Mouse (Mus musculus): Measurements from ENCODE around the gene Oca2. TPM values are rescaled to one million over a fixed set of nuclear protein-coding genes. Genes with fewer than 3 reads are reported as not detected.

Gene Oca2
- polyA plus RNA-seq (2015; fragmentation: Nextera tagmentation; extraction: Ambion mirVana): 0.05 TPM in 1 of 2 replicates, not detected in the other

- no peak within 1 kb of the TSS for H3K9ac ChIP-seq
- 33% methylated on average over 3 of the region's 3 CpGs for WGBS
- no peak within 1 kb of the TSS for H3K4me3 ChIP-seq (replicated peaks)
- H3K36me3 ChIP-seq: no peaks in the 10 kb centered on the region
- no peaks in the 10 kb centered on the region for H3K4me1 ChIP-seq
- peak; percentile 67 for ATAC-seq (replicated peaks; ENCODE audit: low FRiP score)
- H3K9me3 ChIP-seq (replicated peaks): no peaks in the 10 kb centered on the region
- H3K27ac ChIP-seq: no peak within 1 kb of the TSS
- no peaks in the 10 kb centered on the region for H3K27me3 ChIP-seq
- H3K4me2 ChIP-seq: no peak within 1 kb of the TSS
Observed at GRCm38 (mm10) chr7:56239543-56239942, at the start of gene Oca2. Gene Oca2 (plus strand): TSS chr7:56239760.

- ATAC-seq (replicated peaks; ENCODE audit: low FRiP score): no peak
- Histone ChIP-seq H3K27ac (no peak overlapping the region), H3K4me1 (no peaks in the 10 kb centered on the region), H3K9ac (no peak overlapping the region), H3K36me3 (peaks cover 71% of the 10 kb centered on the region), H3K27me3 (no peaks in the 10 kb centered on the region), H3K4me2 (no peak overlapping the region), H3K4me3 (replicated peaks) (no peak overlapping the region), H3K9me3 (replicated peaks) (no peaks in the 10 kb centered on the region)
- 96% methylated on average over 6 of the region's 6 CpGs for WGBS
Observed at GRCm38 (mm10) chr7:56191041-56191440, 48.5 kb upstream of the Oca2 start.

- no peaks in the 10 kb centered on the region for H3K9me3 ChIP-seq (replicated peaks)
- H3K4me1 ChIP-seq: no peaks in the 10 kb centered on the region
- ATAC-seq (replicated peaks; ENCODE audit: low FRiP score): no peak
- no peak overlapping the region for H3K4me2 ChIP-seq
- no peak overlapping the region for H3K9ac ChIP-seq
- no peaks in the 10 kb centered on the region for H3K27me3 ChIP-seq
- peaks cover 73% of the 10 kb centered on the region for H3K36me3 ChIP-seq
- no peak overlapping the region for H3K27ac ChIP-seq
- WGBS: 70% methylated on average over 4 of the region's 4 CpGs
- H3K4me3 ChIP-seq (replicated peaks): no peak overlapping the region
Observed at GRCm38 (mm10) chr7:56191661-56192060, 47.9 kb upstream of the Oca2 start.

- 94% methylated on average over 10 of the region's 10 CpGs for WGBS
- no peak overlapping the region for H3K4me2 ChIP-seq
- ATAC-seq (replicated peaks; ENCODE audit: low FRiP score): no peak
- H3K36me3 ChIP-seq: peaks cover 85% of the 10 kb centered on the region
- H3K9me3 ChIP-seq (replicated peaks): no peaks in the 10 kb centered on the region
- H3K27ac ChIP-seq: no peak overlapping the region
- no peaks in the 10 kb centered on the region for H3K27me3 ChIP-seq
- no peaks in the 10 kb centered on the region for H3K4me1 ChIP-seq
- H3K4me3 ChIP-seq (replicated peaks): no peak overlapping the region
- H3K9ac ChIP-seq: no peak overlapping the region
Observed at GRCm38 (mm10) chr7:56201483-56202218, 37.9 kb upstream of the Oca2 start.

GRCm38 (mm10) chr7:56202843-56203242 lies 36.7 kb upstream of the Oca2 start:
- WGBS: 93% methylated on average over 3 of the region's 3 CpGs
- no peak overlapping the region for H3K4me3 ChIP-seq (replicated peaks)
- H3K4me2 ChIP-seq: no peak overlapping the region
- no peak overlapping the region for H3K9ac ChIP-seq
- ATAC-seq (replicated peaks; ENCODE audit: low FRiP score): no peak
- H3K4me1 ChIP-seq: no peaks in the 10 kb centered on the region
- no peak overlapping the region for H3K27ac ChIP-seq
- peaks cover 80% of the 10 kb centered on the region for H3K36me3 ChIP-seq
- H3K27me3 ChIP-seq: no peaks in the 10 kb centered on the region
- no peaks in the 10 kb centered on the region for H3K9me3 ChIP-seq (replicated peaks)

- Histone ChIP-seq H3K27me3 (no peaks in the 10 kb centered on the region), H3K27ac (no peak overlapping the region), H3K9ac (no peak overlapping the region), H3K4me3 (replicated peaks) (no peak overlapping the region), H3K4me2 (no peak overlapping the region), H3K36me3 (peaks cover 78% of the 10 kb centered on the region), H3K4me1 (no peaks in the 10 kb centered on the region), H3K9me3 (replicated peaks) (no peaks in the 10 kb centered on the region)
- 94% methylated on average over 2 of the region's 2 CpGs for WGBS
- ATAC-seq (replicated peaks; ENCODE audit: low FRiP score): no peak
Observed at GRCm38 (mm10) chr7:56203286-56203685, 36.3 kb upstream of the Oca2 start.

GRCm38 (mm10) chr7:56204877-56205276 lies 34.7 kb upstream of the Oca2 start:
- no peaks in the 10 kb centered on the region for H3K9me3 ChIP-seq (replicated peaks)
- no peaks in the 10 kb centered on the region for H3K27me3 ChIP-seq
- no peak overlapping the region for H3K4me3 ChIP-seq (replicated peaks)
- no peak for ATAC-seq (replicated peaks; ENCODE audit: low FRiP score)
- 79% methylated on average over 3 of the region's 3 CpGs for WGBS
- H3K27ac ChIP-seq: no peak overlapping the region
- H3K36me3 ChIP-seq: peaks cover 81% of the 10 kb centered on the region
- H3K9ac ChIP-seq: no peak overlapping the region
- no peak overlapping the region for H3K4me2 ChIP-seq
- no peaks in the 10 kb centered on the region for H3K4me1 ChIP-seq

GRCm38 (mm10) chr7:56220811-56221210 lies 18.7 kb upstream of the Oca2 start:
- peaks cover 83% of the 10 kb centered on the region for H3K36me3 ChIP-seq
- H3K27ac ChIP-seq: no peak overlapping the region
- ATAC-seq (replicated peaks; ENCODE audit: low FRiP score): no peak
- H3K4me2 ChIP-seq: no peak overlapping the region
- no peaks in the 10 kb centered on the region for H3K4me1 ChIP-seq
- 90% methylated on average over 6 of the region's 6 CpGs for WGBS
- H3K4me3 ChIP-seq (replicated peaks): no peak overlapping the region
- H3K9me3 ChIP-seq (replicated peaks): no peaks in the 10 kb centered on the region
- no peak overlapping the region for H3K9ac ChIP-seq
- H3K27me3 ChIP-seq: no peaks in the 10 kb centered on the region

GRCm38 (mm10) chr7:56235794-56236423 lies 3.7 kb upstream of the Oca2 start:
- H3K4me3 ChIP-seq (replicated peaks): no peak overlapping the region
- H3K9me3 ChIP-seq (replicated peaks): no peaks in the 10 kb centered on the region
- 63% methylated on average over 5 of the region's 5 CpGs for WGBS
- H3K27me3 ChIP-seq: no peaks in the 10 kb centered on the region
- H3K36me3 ChIP-seq: peaks cover 26% of the 10 kb centered on the region
- no peak overlapping the region for H3K9ac ChIP-seq
- no peak overlapping the region for H3K4me2 ChIP-seq
- ATAC-seq (replicated peaks; ENCODE audit: low FRiP score): no peak
- no peaks in the 10 kb centered on the region for H3K4me1 ChIP-seq
- H3K27ac ChIP-seq: no peak overlapping the region

- H3K9me3 ChIP-seq (replicated peaks): no peaks in the 10 kb centered on the region
- H3K27ac ChIP-seq: no peak overlapping the region
- H3K4me2 ChIP-seq: no peak overlapping the region
- no peaks in the 10 kb centered on the region for H3K4me1 ChIP-seq
- 81% methylated on average over 3 of the region's 3 CpGs for WGBS
- no peaks in the 10 kb centered on the region for H3K27me3 ChIP-seq
- no peak for ATAC-seq (replicated peaks; ENCODE audit: low FRiP score)
- peaks cover 21% of the 10 kb centered on the region for H3K36me3 ChIP-seq
- H3K9ac ChIP-seq: no peak overlapping the region
- no peak overlapping the region for H3K4me3 ChIP-seq (replicated peaks)
Observed at GRCm38 (mm10) chr7:56236617-56237016, 2.9 kb upstream of the Oca2 start.

GRCm38 (mm10) chr7:56254568-56254967 lies 15.0 kb downstream of the Oca2 start:
- Histone ChIP-seq H3K4me3 (replicated peaks) (no peak overlapping the region), H3K27ac (no peak overlapping the region), H3K36me3 (no peaks in the 10 kb centered on the region), H3K9ac (no peak overlapping the region), H3K4me2 (no peak overlapping the region), H3K9me3 (replicated peaks) (no peaks in the 10 kb centered on the region), H3K27me3 (no peaks in the 10 kb centered on the region), H3K4me1 (no peaks in the 10 kb centered on the region)
- no peak for ATAC-seq (replicated peaks; ENCODE audit: low FRiP score)
- 88% methylated on average over 10 of the region's 10 CpGs for WGBS

- Histone ChIP-seq H3K4me3 (replicated peaks) (no peak overlapping the region), H3K4me1 (no peaks in the 10 kb centered on the region), H3K4me2 (no peak overlapping the region), H3K27ac (no peak overlapping the region), H3K36me3 (no peaks in the 10 kb centered on the region), H3K9ac (no peak overlapping the region), H3K9me3 (replicated peaks) (no peaks in the 10 kb centered on the region), H3K27me3 (no peaks in the 10 kb centered on the region)
- no peak for ATAC-seq (replicated peaks; ENCODE audit: low FRiP score)
- 72% methylated on average over 3 of the region's 3 CpGs for WGBS
Observed at GRCm38 (mm10) chr7:56257875-56258441, 18.4 kb downstream of the Oca2 start.

All from kidney, embryonic 15.5 days (tissue).